Mouse (Mus musculus) layer of hippocampus, adult 9-11 months (tissue): ENCODE data around the gene Lmtk3.

Experiments
- DNase-seq: peaks from one replicate; pipeline ENCODE4 v3.0.0; 2022

The Lmtk3 gene

DNA sequence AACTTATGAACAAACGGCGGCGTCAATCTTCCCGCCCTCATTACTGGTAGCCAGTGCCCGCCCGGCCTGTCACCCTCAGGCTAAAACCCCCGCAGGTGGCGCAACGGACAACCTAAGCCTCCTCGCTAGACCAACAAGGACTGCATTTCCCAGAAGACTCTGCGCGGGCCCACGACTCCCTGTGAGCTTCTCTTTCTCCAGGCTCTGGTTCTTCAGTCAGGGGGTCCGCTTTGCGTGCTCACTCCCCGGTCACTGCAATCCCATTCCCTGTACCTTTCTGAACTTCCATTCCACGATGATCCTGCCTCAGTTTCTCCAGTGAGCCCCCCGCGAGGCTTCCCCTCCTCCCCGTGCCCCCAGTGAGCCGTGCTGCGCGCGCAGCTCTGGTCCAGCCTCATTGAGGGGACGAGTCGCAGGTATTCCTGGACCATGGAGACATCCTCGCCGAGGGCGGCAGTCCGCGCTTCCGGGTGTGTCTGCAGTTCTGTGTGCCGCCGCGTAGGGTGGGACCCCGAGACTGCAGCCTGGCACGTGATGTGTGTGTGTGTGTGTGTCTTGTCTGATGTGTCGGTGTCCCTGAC lies at the start of gene Lmtk3:
Lmtk3 (plus strand) TSS at position 228 of the 581 bp plus-strand sequence.
- DNase-seq = peak; percentile 85

GRCm38 (mm10) chr7:45739162-45739763 lies 44.3 kb upstream of the Lmtk3 start:
- DNase-seq = peak; percentile 89

- no peak for DNase-seq
Observed at GRCm38 (mm10) chr7:45739820-45740219, 43.7 kb upstream of the Lmtk3 start.

- DNase-seq = no peak
Observed at GRCm38 (mm10) chr7:45741308-45741707, 42.2 kb upstream of the Lmtk3 start.

- DNase-seq = peak; percentile 60
Observed at GRCm38 (mm10) chr7:45741777-45742176, 41.8 kb upstream of the Lmtk3 start.

- peak; percentile 90 for DNase-seq
Observed at GRCm38 (mm10) chr7:45742338-45742737, 41.2 kb upstream of the Lmtk3 start.

DNA sequence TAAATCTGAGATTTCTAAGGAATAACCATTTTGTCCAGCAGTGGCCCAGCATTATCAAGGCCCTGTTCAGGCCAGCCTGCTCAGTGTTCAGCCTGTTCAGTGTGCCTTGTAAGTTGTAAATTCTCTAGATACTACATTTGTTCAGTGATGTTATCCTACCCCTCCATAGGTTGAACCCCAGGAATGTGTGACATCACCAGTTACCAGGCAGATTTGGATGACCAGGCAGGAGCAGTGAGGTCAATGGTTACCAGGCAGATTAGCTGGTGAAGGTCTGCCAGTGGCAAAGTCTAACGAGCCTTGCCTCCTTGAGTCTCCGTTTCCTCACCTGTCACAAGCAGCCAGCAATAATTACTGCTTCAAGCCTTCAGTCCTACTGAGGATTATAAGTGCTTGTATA lies 39.2 kb upstream of the Lmtk3 start:
- DNase-seq = peak; percentile 84

DNA sequence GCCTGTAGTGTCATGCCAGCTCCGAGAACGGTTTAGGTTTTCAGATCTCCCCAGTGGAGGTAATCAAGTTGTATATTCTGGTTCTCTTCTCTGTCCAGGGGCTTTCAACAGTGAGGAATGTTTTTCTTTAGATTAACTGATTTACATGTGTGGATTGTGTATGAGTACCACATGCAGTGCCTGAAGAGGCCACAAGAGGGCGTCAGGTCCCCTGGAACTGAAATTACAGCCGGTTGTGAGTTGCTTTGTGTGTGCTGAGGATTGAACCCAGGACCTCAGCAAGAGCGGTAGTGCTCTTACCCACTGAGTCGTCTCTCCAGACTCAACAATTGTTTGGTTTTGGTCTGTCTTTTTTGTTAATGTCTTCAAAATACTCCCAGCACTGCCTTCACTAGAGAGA lies 37.0 kb upstream of the Lmtk3 start:
- DNase-seq = no peak

- no peak for DNase-seq
Observed at GRCm38 (mm10) chr7:45747450-45747849, 36.1 kb upstream of the Lmtk3 start.

DNA sequence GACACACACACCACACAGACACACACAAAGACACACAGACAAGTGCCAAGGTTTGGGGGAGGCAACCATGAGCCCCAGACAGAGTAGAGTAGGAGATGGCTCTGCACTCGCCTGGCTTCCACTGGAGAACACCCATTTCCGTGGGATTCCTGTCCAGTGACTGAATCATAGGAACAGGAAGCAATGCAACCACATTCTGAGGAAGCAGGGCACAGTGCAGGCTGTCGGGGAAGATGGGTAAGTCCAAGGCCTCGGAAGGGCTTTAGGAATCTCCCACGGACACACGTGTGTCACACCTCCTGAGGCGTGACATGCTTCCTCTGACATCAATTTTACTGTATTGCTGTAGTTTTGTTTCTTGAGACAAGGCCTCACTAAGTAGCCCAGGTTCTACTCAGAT lies 35.4 kb upstream of the Lmtk3 start:
- no peak for DNase-seq

- no peak for DNase-seq
Observed at GRCm38 (mm10) chr7:45749401-45749800, 34.1 kb upstream of the Lmtk3 start.

DNA sequence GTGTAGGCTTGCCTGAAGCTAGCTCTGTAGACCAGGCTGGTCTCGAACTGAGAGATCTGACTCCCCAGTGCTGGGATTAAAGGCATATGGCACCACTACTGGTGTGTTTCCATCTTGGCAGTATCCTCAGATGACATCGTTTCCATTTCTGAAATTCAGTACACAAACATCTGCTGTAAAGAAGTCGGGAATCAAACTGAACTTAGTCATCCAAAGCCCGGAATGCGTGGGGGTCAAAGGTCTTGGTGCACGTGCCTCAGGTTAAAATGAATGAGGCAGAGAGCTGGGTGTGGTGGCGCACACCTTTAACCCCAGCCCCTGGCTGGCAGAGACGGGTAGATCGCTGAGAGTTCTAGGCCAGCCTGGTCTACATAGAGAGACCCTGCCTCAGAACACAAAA lies 33.4 kb upstream of the Lmtk3 start:
- DNase-seq = no peak

DNA sequence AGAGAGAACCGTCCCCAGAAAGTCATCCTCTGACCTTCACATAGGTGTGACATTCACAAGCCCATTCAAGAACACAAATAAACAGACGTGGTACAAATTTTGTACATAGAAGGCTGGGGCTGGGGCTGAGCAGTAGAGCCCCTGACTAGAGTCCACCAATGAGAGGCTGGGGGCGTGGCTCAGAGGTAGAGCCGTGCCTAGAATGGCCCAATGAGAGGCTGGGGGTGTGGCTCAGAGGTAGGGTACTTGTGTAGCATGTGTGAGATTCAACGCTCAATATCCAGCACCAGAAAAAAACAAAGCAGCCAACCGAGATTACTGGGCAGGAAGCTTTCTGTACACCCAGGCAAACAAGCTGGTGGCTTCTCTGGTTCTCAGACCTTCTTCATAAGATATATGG lies 27.8 kb upstream of the Lmtk3 start:
- DNase-seq = no peak

DNA sequence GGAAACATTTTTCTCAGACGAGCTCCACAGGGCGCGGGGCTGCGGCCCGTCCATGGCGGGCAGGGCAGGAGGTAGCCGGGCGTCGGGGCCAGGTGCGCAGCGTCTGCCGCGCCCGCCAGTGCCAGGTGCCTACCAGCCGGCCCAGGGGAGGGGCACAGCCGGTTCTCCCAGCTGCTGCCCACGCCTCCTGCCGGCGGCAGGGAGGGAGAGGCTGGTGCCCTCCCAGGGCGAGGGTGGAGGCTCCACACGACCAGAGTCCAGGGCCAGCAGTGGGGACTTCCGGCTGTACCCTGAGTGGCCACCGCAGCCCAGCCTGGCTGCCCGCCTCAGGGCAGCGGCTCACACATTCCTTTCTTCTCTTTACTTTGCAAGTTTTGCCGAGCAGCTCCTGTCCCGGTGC lies 24.1 kb upstream of the Lmtk3 start:
- DNase-seq = no peak

GRCm38 (mm10) chr7:45760151-45760550 lies 23.4 kb upstream of the Lmtk3 start:
- no peak for DNase-seq

GRCm38 (mm10) chr7:45765995-45766394 lies 17.5 kb upstream of the Lmtk3 start:
- no peak for DNase-seq

DNA sequence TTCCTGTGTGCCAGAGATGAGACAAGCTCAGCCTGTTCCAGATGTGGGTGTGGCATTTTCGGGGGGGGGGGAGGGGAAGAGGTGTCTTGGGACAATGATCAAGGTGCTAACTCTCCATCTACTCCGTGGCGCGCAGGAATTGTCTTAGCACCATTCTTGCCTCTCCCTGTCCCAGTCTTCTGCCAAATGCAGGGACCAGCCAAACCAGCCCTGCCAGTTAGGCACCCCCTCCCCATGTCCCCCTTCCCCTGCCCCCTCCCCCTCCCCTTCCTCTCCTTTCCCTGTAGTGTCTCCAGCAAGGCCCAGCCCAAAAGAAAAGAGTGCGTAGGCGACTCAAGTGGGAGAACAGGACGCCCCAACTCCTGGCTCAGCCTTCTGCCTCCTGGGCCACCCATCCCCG lies 16.8 kb upstream of the Lmtk3 start:
- no peak for DNase-seq

- DNase-seq = no peak
Observed at GRCm38 (mm10) chr7:45767500-45767899, 16.0 kb upstream of the Lmtk3 start.

DNA sequence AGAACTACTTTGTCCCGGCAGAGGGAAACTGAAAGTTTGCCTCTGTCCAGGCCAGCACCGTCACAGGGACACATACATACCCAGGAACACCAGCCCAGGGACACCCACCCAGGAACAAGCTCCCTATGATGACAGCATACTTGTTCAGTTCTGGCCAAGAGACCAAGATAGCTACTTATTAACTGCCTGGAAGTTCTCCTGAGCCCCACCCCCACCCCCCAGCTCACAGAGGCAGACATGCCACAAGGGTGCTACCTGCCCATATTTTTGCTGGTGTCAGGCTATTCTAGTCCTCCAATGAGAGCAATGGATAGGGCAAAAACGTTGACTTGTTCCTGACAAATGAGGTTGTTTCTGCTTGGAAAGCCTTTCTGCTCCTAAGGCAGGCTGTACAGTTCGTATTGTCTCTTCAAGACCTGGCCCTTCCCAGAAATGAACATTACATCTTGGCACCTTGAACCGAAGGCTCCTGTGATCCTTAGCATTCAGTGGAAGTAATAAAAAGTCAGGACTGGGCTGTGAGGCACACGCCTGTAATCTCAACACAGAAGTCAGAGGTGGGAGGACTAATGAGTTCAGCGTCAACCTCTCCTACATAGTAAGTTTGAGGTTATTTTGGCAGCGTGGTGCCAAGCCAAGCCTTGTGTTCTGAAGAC lies 13.0 kb upstream of the Lmtk3 start:
- no peak for DNase-seq

DNA sequence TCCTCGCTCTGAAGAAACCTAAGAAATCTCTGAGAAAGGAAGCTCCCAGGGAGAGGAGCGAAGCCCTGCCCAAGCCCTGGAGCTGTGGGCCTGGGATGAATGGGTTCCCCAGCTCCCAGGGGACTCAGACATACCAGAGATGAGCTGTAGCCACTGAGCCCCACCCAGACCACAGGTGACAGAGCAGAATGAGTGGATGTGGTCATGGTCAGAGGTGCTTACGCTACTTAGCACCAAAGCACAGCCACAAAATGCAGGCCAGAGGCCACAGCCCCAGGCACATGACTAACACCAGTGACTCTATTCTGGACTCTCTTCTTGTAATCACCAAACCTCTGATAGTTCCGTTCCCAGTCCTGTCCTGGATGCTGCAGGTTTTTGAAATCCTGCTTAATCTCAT lies 12.4 kb upstream of the Lmtk3 start:
- DNase-seq = no peak

- DNase-seq = no peak
Observed at GRCm38 (mm10) chr7:45775237-45775636, 8.3 kb upstream of the Lmtk3 start.

- DNase-seq = no peak
Observed at GRCm38 (mm10) chr7:45779081-45779641, 4.4 kb upstream of the Lmtk3 start.

DNA sequence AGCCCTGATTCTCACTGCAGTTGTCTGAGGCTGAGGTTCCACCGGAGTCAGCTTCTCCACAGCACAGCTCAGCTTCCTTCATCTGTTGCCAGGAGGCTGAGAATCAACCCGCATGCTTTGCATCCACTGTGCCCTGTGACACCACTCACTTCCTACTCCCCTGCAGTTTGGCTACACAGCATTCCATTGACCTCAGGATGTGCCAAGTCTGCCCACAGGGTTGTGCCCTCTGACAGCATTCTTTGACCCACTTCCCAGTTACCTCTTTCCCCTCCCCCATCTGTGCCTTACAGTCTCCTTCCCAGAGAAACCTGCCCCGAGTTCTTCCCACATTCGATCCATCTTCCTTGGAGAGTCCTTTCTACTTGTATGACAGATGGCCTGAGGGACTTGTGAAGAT lies 1.3 kb upstream of the Lmtk3 start:
- DNase-seq = no peak
